Mouse (Mus musculus) kidney, adult 2 months (tissue): ENCODE measurements around the gene Lhfpl2.

Source experiments
- CTCF ChIP-seq: fragments of 200-500 bp; conservative IDR thresholded peaks from 2 replicates; pipeline ENCODE4 v1.5.1; 2011; ENCODE audit warnings: low read depth, mild to moderate bottlenecking, control low read depth, low read length, moderate library complexity, mixed read lengths; ENCODE audit not compliant: insufficient read depth, insufficient read length
- POLR2A ChIP-seq: fragments of 200-500 bp; IDR thresholded peaks from one replicate; pipeline ENCODE4 v1.6.1; 2011; ENCODE audit warnings: low read depth, low read length, control low read depth

DNA sequence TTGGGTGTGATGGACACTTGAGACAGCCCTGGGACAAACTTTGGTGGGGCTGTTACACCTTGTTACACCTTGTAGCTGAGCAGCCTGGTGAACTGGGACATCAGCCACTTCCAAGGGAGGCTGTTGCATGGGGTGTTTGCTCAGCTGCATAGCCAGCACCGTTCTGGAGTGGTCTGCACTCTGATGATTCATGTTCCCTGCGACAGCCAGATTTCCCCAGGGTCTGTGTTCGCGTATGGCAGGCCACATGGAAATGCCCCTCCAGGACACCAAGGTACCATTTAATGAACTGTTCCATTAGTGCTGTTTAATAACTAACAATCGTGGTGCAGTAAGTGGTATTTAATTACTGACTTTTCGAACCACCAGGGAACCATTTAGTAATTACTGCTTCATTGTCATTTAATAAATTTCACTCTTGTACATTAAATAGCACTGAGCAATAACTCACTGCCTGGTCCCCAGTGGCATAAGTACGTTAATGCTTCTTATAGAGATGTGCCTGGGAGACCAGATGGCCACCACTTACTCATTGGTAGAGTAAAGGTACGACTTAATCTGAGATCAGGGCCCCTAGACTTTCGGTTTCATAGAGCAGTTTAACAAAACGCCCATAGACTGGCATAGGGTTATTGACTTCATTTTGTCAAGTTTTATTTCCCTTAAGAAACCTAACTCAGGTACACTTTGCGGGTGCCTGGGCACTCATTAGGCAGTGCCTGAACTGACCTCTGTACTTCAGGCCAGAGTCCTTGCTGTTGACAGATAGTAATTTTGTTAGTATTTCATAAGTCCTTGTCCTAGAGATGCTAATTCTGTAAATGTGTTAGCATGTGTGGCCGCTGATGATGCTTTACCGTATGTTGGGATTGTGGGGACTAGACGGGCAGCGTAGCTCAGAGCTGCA, 26.9 kb downstream of the Lhfpl2 start:
- TF ChIP-seq CTCF (no peak), POLR2A (no peak)
